Mouse (Mus musculus): ENCODE results near the gene Cdk19. TPM values are rescaled to one million over a fixed set of nuclear protein-coding genes. Genes with fewer than 3 reads are reported as not detected.
"Not testable (repeated sequence)": the region's sequence is repeated elsewhere in the genome, so short reads cannot be mapped to it uniquely, and the experiment has no call there.

The Cdk19 gene
- polyA plus RNA-seq, 1 experiment from 2014 or later, result 7.2 TPM

GRCm38 (mm10) chr10:40422696-40423095 is 83.3 kb downstream of the Cdk19 start:
- Histone ChIP-seq H3K4me1 (ENCODE audit: control insufficient read depth, insufficient read depth, low read length) (peaks cover 3% of the 10 kb centered on the region; the same call in 1 of the 2 replicates), H3K9me3 (replicated peaks; ENCODE audit: control insufficient read depth, low read length, poor library complexity, severe bottlenecking) (no peaks in the 10 kb centered on the region), H3K36me3 (ENCODE audit: control insufficient read depth, insufficient read depth, low read length) (no peaks in the 10 kb centered on the region), H3K9ac (ENCODE audit: low read depth, low read length) (no peak overlapping the region), H3K4me3 (ENCODE audit: low read depth, low read length) (no peak overlapping the region), H3K4me2 (ENCODE audit: low read length) (no peak overlapping the region), H3K27me3 (ENCODE audit: control insufficient read depth, insufficient read depth, low read depth, low read length) (no peaks in the 10 kb centered on the region), H3K27ac (ENCODE audit: low read length) (no peak overlapping the region)
- no peak for ATAC-seq
- WGBS, result 58% methylated on average over 4 of the region's 4 CpGs

DNA sequence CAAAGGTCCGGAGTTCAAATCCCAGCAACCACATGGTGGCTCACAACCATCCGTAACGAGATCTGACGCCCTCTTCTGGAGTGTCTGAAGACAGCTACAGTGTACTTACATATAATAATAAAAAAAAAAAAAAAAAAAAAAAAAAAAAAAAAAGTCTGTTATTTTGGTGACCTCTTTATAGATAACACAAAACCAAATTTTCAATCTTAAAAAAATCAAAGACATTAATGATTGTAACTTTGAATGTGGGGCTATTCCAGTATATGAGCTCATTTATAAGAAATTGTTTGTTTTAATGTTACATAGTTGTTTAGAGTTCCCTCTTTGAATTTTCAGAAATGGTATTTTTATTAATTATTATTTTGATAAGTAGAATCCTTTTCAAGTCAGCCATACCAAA is 85.1 kb downstream of the Cdk19 start:
- H3K27me3 ChIP-seq (ENCODE audit: control insufficient read depth, insufficient read depth, low read depth, low read length); H3K36me3 ChIP-seq (ENCODE audit: control insufficient read depth, insufficient read depth, low read length); H3K27ac ChIP-seq (ENCODE audit: low read length); H3K4me1 ChIP-seq (ENCODE audit: control insufficient read depth, insufficient read depth, low read length); H3K4me3 ChIP-seq (ENCODE audit: low read depth, low read length); H3K9ac ChIP-seq (ENCODE audit: low read depth, low read length); ATAC-seq; H3K9me3 ChIP-seq (replicated peaks; ENCODE audit: control insufficient read depth, low read length, poor library complexity, severe bottlenecking); H3K4me2 ChIP-seq (ENCODE audit: low read length): not testable (repeated sequence)
- WGBS, result 100% methylated on average over 1 of the region's 4 CpGs

- H3K9ac ChIP-seq (ENCODE audit: low read depth, low read length), result no peak overlapping the region
- H3K4me3 ChIP-seq (ENCODE audit: low read depth, low read length), result peak overlapping the region; percentile 17
- peak overlapping the region; percentile 20; the same call in 1 of the 2 replicates for H3K27ac ChIP-seq (ENCODE audit: low read length)
Measured at GRCm38 (mm10) chr10:40425243-40426095, 86.1 kb downstream of the Cdk19 start.

GRCm38 (mm10) chr10:40426096-40426450 is 86.7 kb downstream of the Cdk19 start:
- no peaks in the 10 kb centered on the region for H3K9me3 ChIP-seq (replicated peaks; ENCODE audit: control insufficient read depth, low read length, poor library complexity, severe bottlenecking)
- no peaks in the 10 kb centered on the region for H3K27me3 ChIP-seq (ENCODE audit: control insufficient read depth, insufficient read depth, low read depth, low read length)
- WGBS, result 54% methylated on average over 6 of the region's 6 CpGs
- H3K4me3 ChIP-seq (ENCODE audit: low read depth, low read length), result no peak overlapping the region
- no peaks in the 10 kb centered on the region for H3K36me3 ChIP-seq (ENCODE audit: control insufficient read depth, insufficient read depth, low read length)
- no peak overlapping the region for H3K27ac ChIP-seq (ENCODE audit: low read length)
- no peak overlapping the region for H3K4me2 ChIP-seq (ENCODE audit: low read length)
- no peak overlapping the region for H3K9ac ChIP-seq (ENCODE audit: low read depth, low read length)
- peaks cover 3% of the 10 kb centered on the region; the same call in 1 of the 2 replicates for H3K4me1 ChIP-seq (ENCODE audit: control insufficient read depth, insufficient read depth, low read length)
- no peak for ATAC-seq

More at GRCm38 (mm10) chr10:40425243-40426095, 86.1 kb downstream of the Cdk19 start:
- WGBS, result 37% methylated on average over 18 of the region's 18 CpGs
- peaks cover 3% of the 10 kb centered on the region; the same call in 1 of the 2 replicates for H3K4me1 ChIP-seq (ENCODE audit: control insufficient read depth, insufficient read depth, low read length)
- ATAC-seq, result no peak
- H3K9me3 ChIP-seq (replicated peaks; ENCODE audit: control insufficient read depth, low read length, poor library complexity, severe bottlenecking), result no peaks in the 10 kb centered on the region
- peak overlapping the region; percentile 44 for H3K4me2 ChIP-seq (ENCODE audit: low read length)
- H3K36me3 ChIP-seq (ENCODE audit: control insufficient read depth, insufficient read depth, low read length), result no peaks in the 10 kb centered on the region
- no peaks in the 10 kb centered on the region for H3K27me3 ChIP-seq (ENCODE audit: control insufficient read depth, insufficient read depth, low read depth, low read length)

GRCm38 (mm10) chr10:40428633-40429032 is 89.3 kb downstream of the Cdk19 start:
- peaks cover 3% of the 10 kb centered on the region; the same call in 1 of the 2 replicates for H3K4me1 ChIP-seq (ENCODE audit: control insufficient read depth, insufficient read depth, low read length)
- no peak overlapping the region for H3K4me2 ChIP-seq (ENCODE audit: low read length)
- no peak overlapping the region for H3K27ac ChIP-seq (ENCODE audit: low read length)
- H3K4me3 ChIP-seq (ENCODE audit: low read depth, low read length), result no peak overlapping the region
- 81% methylated on average over 6 of the region's 6 CpGs for WGBS
- no peaks in the 10 kb centered on the region for H3K36me3 ChIP-seq (ENCODE audit: control insufficient read depth, insufficient read depth, low read length)
- no peak for ATAC-seq
- H3K27me3 ChIP-seq (ENCODE audit: control insufficient read depth, insufficient read depth, low read depth, low read length), result no peaks in the 10 kb centered on the region
- H3K9ac ChIP-seq (ENCODE audit: low read depth, low read length), result no peak overlapping the region
- H3K9me3 ChIP-seq (replicated peaks; ENCODE audit: control insufficient read depth, low read length, poor library complexity, severe bottlenecking), result no peaks in the 10 kb centered on the region

DNA sequence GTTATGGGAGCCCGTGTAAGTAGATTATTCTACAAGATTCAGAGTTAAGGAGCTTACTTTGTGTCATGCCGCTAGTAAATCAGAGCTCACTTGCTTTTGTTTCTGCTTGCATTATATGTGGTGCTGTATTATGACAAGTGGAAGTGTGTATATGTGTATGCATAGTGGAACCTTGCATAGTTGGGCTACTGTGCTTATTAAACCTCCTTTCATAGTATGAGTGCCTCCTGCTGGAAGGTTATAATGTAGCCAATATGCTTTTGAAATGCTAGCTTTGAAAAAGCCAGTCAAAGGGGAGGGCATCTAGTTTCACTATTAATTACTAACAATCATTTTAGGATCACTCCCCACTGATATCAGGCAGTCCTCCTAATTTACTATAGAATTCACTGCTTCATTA is 89.7 kb downstream of the Cdk19 start:
- ATAC-seq, result no peak
- WGBS, result 83% methylated on average over 2 of the region's 2 CpGs
- H3K27me3 ChIP-seq (ENCODE audit: control insufficient read depth, insufficient read depth, low read depth, low read length), result no peaks in the 10 kb centered on the region
- no peak overlapping the region for H3K4me2 ChIP-seq (ENCODE audit: low read length)
- peaks cover 3% of the 10 kb centered on the region; the same call in 1 of the 2 replicates for H3K4me1 ChIP-seq (ENCODE audit: control insufficient read depth, insufficient read depth, low read length)
- H3K9ac ChIP-seq (ENCODE audit: low read depth, low read length), result no peak overlapping the region
- no peaks in the 10 kb centered on the region for H3K36me3 ChIP-seq (ENCODE audit: control insufficient read depth, insufficient read depth, low read length)
- no peak overlapping the region for H3K4me3 ChIP-seq (ENCODE audit: low read depth, low read length)
- H3K9me3 ChIP-seq (replicated peaks; ENCODE audit: control insufficient read depth, low read length, poor library complexity, severe bottlenecking), result no peaks in the 10 kb centered on the region
- H3K27ac ChIP-seq (ENCODE audit: low read length), result no peak overlapping the region

DNA sequence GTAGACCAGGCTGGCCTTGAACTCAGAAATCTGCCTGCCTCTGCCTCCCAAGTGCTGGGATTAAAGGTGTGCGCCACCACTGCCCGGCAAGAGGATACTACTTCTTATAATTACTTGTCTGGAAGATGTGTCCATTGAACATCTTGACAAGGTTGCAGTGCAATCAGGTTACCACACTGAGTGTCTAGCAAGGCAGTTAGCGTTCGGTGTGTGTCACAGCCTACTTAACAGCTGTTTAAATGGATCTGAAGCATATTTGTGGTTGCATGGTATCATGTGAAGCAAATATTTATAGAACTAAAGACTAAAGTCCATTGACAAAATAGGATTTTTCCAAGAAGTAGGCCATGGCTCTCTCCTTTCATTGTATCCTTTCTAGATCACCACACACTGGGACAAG is 90.8 kb downstream of the Cdk19 start:
- Histone ChIP-seq H3K9me3 (replicated peaks; ENCODE audit: control insufficient read depth, low read length, poor library complexity, severe bottlenecking) (no peaks in the 10 kb centered on the region), H3K4me1 (ENCODE audit: control insufficient read depth, insufficient read depth, low read length) (peaks cover 2% of the 10 kb centered on the region; the same call in 1 of the 2 replicates), H3K36me3 (ENCODE audit: control insufficient read depth, insufficient read depth, low read length) (no peaks in the 10 kb centered on the region), H3K27me3 (ENCODE audit: control insufficient read depth, insufficient read depth, low read depth, low read length) (no peaks in the 10 kb centered on the region), H3K27ac (ENCODE audit: low read length) (no peak overlapping the region), H3K9ac (ENCODE audit: low read depth, low read length) (no peak overlapping the region), H3K4me2 (ENCODE audit: low read length) (no peak overlapping the region), H3K4me3 (ENCODE audit: low read depth, low read length) (no peak overlapping the region)
- no peak for ATAC-seq
- 92% methylated on average over 4 of the region's 4 CpGs for WGBS

DNA sequence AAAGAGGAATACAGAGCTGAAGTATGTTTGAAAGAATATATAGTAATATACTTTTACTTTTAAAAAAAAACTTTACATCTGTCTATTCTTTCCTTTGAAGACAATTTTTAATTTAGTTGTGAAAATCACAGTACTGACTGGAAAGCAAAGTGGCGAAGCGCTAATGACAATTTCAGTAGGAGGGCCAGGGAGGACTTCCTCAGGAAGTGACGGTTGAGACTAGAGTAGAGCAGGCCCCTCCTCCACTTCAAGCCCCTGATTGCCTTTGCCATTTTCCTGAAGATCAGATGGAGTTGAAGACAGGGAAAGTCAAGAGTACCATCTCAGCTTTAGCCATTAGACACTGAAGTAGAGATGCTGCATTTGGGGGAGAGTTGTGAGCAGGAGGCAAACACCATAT is 92.6 kb downstream of the Cdk19 start:
- WGBS, result 95% methylated on average over 3 of the region's 3 CpGs

GRCm38 (mm10) chr10:40432375-40432774 is 93.0 kb downstream of the Cdk19 start:
- Histone ChIP-seq H3K9ac (ENCODE audit: low read depth, low read length) (no peak overlapping the region), H3K27me3 (ENCODE audit: control insufficient read depth, insufficient read depth, low read depth, low read length) (no peaks in the 10 kb centered on the region), H3K4me3 (ENCODE audit: low read depth, low read length) (no peak overlapping the region), H3K27ac (ENCODE audit: low read length) (no peak overlapping the region), H3K36me3 (ENCODE audit: control insufficient read depth, insufficient read depth, low read length) (no peaks in the 10 kb centered on the region), H3K4me1 (ENCODE audit: control insufficient read depth, insufficient read depth, low read length) (no peaks in the 10 kb centered on the region), H3K4me2 (ENCODE audit: low read length) (no peak overlapping the region), H3K9me3 (replicated peaks; ENCODE audit: control insufficient read depth, low read length, poor library complexity, severe bottlenecking) (no peaks in the 10 kb centered on the region)
- ATAC-seq, result no peak
- 93% methylated on average over 9 of the region's 9 CpGs for WGBS

More for the DNA sequence above, 92.6 kb downstream of the Cdk19 start:
- no peak for ATAC-seq
- H3K4me1 ChIP-seq (ENCODE audit: control insufficient read depth, insufficient read depth, low read length), result no peaks in the 10 kb centered on the region
- no peaks in the 10 kb centered on the region for H3K9me3 ChIP-seq (replicated peaks; ENCODE audit: control insufficient read depth, low read length, poor library complexity, severe bottlenecking)
- H3K27ac ChIP-seq (ENCODE audit: low read length), result no peak overlapping the region
- H3K9ac ChIP-seq (ENCODE audit: low read depth, low read length), result no peak overlapping the region
- H3K4me3 ChIP-seq (ENCODE audit: low read depth, low read length), result no peak overlapping the region
- H3K36me3 ChIP-seq (ENCODE audit: control insufficient read depth, insufficient read depth, low read length), result no peaks in the 10 kb centered on the region
- H3K27me3 ChIP-seq (ENCODE audit: control insufficient read depth, insufficient read depth, low read depth, low read length), result no peaks in the 10 kb centered on the region
- H3K4me2 ChIP-seq (ENCODE audit: low read length), result no peak overlapping the region

Data from midbrain, embryonic 16.5 days (tissue).